Mouse (Mus musculus): ENCODE measurements around the gene Nell2. TPM values are rescaled to one million over a fixed set of nuclear protein-coding genes. Genes with fewer than 3 reads are reported as not detected.

Nell2 gene
- polyA plus RNA-seq, 1 experiment from 2014 or later: 0.18 TPM

GRCm38 (mm10) chr15:95029487-95029875 is 498.9 kb downstream of the Nell2 start:
- WGBS (ENCODE audit: insufficient replicate concordance): 64% methylated on average over 5 of the region's 5 CpGs

GRCm38 (mm10) chr15:95028862-95029486 is 499.4 kb downstream of the Nell2 start:
- WGBS (ENCODE audit: insufficient replicate concordance): 80% methylated on average over 13 of the region's 13 CpGs
- no peaks in the 10 kb centered on the region for H3K36me3 ChIP-seq (replicated peaks; ENCODE audit: insufficient read depth, low read length)
- TF ChIP-seq CTCF (IDR thresholded peaks at IDR 0.05; ENCODE audit: low read depth) (no peak), EP300 (IDR thresholded peaks at IDR 0.05; ENCODE audit: low read depth) (no peak)
- no peaks in the 10 kb centered on the region for H3K9me3 ChIP-seq (ENCODE audit: low read length)
- H3K27ac ChIP-seq (ENCODE audit: low read depth): no peak overlapping the region
- no peak overlapping the region for H3K4me2 ChIP-seq (ENCODE audit: low read depth, low read length)
- no peaks in the 10 kb centered on the region for H3K27me3 ChIP-seq (ENCODE audit: insufficient read depth, low read length)
- no peak overlapping the region for H3K9ac ChIP-seq (replicated peaks)
- no peaks in the 10 kb centered on the region for H3K4me1 ChIP-seq (ENCODE audit: insufficient read depth)
- H3K4me3 ChIP-seq (ENCODE audit: low read depth, low read length): no peak overlapping the region
- no peak for ATAC-seq
- DNase-seq: no peak

More at GRCm38 (mm10) chr15:95029487-95029875, 498.9 kb downstream of the Nell2 start:
- Histone ChIP-seq H3K27me3 (ENCODE audit: insufficient read depth, low read length) (no peaks in the 10 kb centered on the region), H3K4me2 (ENCODE audit: low read depth, low read length) (no peak overlapping the region), H3K9ac (replicated peaks) (no peak overlapping the region), H3K4me3 (ENCODE audit: low read depth, low read length) (no peak overlapping the region), H3K9me3 (ENCODE audit: low read length) (no peaks in the 10 kb centered on the region), H3K36me3 (replicated peaks; ENCODE audit: insufficient read depth, low read length) (no peaks in the 10 kb centered on the region), H3K27ac (ENCODE audit: low read depth) (no peak overlapping the region), H3K4me1 (ENCODE audit: insufficient read depth) (no peaks in the 10 kb centered on the region)
- no peak for TF ChIP-seq EP300 (IDR thresholded peaks at IDR 0.05; ENCODE audit: low read depth)
- TF ChIP-seq CTCF (IDR thresholded peaks at IDR 0.05; ENCODE audit: low read depth): no peak
- ATAC-seq (no peak), DNase-seq (no peak)

Other genes with a start within 250 kb of the Nell2 start
- gene Dbx2, start 127.4 kb upstream of the Nell2 start, polyA plus RNA-seq (2015; fragmentation: Nextera tagmentation; extraction: Ambion mirVana): not detected in 2 replicates

All from liver, postnatal 0 days (tissue).